Mouse (Mus musculus) hindbrain, postnatal 0 days (tissue): ENCODE data around the gene Rnf44. TPM values are rescaled to one million over a fixed set of nuclear protein-coding genes. Genes with fewer than 3 reads are reported as not detected.

Experiments used
- ATAC-seq: fragments of 200-750 bp; cut with Nextera tagmentation; 2 replicates; pipeline ENCODE4 v1.8.0; 2017; ENCODE audit warnings: mild to moderate bottlenecking, moderate TSS enrichment, moderate library complexity
- DNase-seq: peaks from one replicate; pipeline ENCODE4 v3.0.0-alpha.2; 2015; ENCODE audit warnings: low spot score
- H3K27ac ChIP-seq: fragments of 300-500 bp; sonication (generic); 2 replicates; pipeline ENCODE4 v1.5.1; 2014; ENCODE audit warnings: mild to moderate bottlenecking
- H3K27me3 ChIP-seq: fragments of 300-500 bp; sonication (generic); 2 replicates; pipeline ENCODE4 v1.6.1; 2014; ENCODE audit warnings: low read length, mixed read lengths; ENCODE audit not compliant: insufficient read depth
- H3K36me3 ChIP-seq: fragments of 300-500 bp; sonication (generic); 2 replicates; pipeline ENCODE4 v1.6.1; 2014; ENCODE audit warnings: low read length, mixed read lengths; ENCODE audit not compliant: insufficient read depth
- H3K4me1 ChIP-seq: fragments of 300-500 bp; sonication (generic); 2 replicates; pipeline ENCODE4 v1.6.1; 2014; ENCODE audit warnings: antibody characterized with exemption, low read length, mixed read lengths; ENCODE audit not compliant: insufficient read depth
- H3K4me2 ChIP-seq: fragments of 300-500 bp; sonication (generic); 2 replicates; pipeline ENCODE4 v1.6.1; 2014; ENCODE audit warnings: low read depth, mild to moderate bottlenecking, low read length, moderate library complexity, mixed read lengths
- H3K4me3 ChIP-seq: fragments of 300-500 bp; sonication (generic); 2 replicates; pipeline ENCODE4 v1.5.1; 2014; ENCODE audit warnings: low read length
- H3K9ac ChIP-seq: fragments of 300-500 bp; sonication (generic); replicated peaks from 2 replicates; pipeline ENCODE4 v1.6.1; 2014; ENCODE audit warnings: mild to moderate bottlenecking, low read length, moderate library complexity, mixed read lengths
- H3K9me3 ChIP-seq: fragments of 300-500 bp; sonication (generic); 2 replicates; pipeline ENCODE4 v1.6.1; 2016; ENCODE audit warnings: low read length, mixed read lengths
- CTCF ChIP-seq: IDR thresholded peaks from 2 replicates; pipeline ENCODE4 v1.5.1; 2016; ENCODE audit warnings: antibody characterized with exemption, control low read depth, low read depth
- WGBS: fragments of 180-500 bp; shearing (Covaris S2); extraction: QIAGEN DNeasy Blood & Tissue Kit; methylation state at CpG from one replicate; pipeline ENCODE4 v1.1.7; 2014; 5-methylcytosine and 5-hydroxymethylcytosine counted together
- polyA plus RNA-seq: library from polyadenylated mRNA; unstranded; fragments of >200 nt; fragmentation: Nextera tagmentation; extraction: Ambion mirVana; gene quantifications from 2 replicates; pipeline ENCODE4 v1.2.1, GENCODE M21; 2015
- total RNA-seq: library from RNA; depleted of rRNA; stranded (reverse); fragments of >200 nt; gene quantifications from 2 replicates; pipeline ENCODE4 v1.2.3, GENCODE M21; 2014

Gene Rnf44
- total and polyA plus RNA-seq, 2 experiments from 2014 or later, result 60.1 to 74.8 TPM

DNA sequence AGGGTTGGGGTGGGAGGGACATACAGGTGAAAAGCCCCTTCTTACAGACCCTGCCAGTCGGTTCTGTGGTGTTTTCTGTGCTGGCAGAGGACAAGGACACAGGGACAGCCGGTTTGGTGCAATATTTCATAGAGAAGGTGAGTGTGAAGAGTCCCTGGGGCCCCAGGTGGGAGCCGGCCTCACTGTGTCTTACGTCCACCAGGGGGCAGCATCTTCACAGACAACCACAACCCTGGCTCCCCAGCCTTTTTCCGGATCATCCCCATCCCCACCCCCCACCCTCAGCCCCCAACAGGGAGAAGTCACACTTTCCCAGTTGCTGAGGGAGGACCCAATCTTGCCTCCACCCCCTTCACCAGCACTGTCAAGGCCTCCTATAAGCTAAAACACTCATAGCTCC lies 23.2 kb upstream of the Rnf44 start:
- no peaks in the 10 kb centered on the region; the same call in 1 of the 2 replicates for H3K4me1 ChIP-seq
- no peak overlapping the region for H3K4me2 ChIP-seq
- H3K9ac ChIP-seq, result no peak overlapping the region
- H3K9me3 ChIP-seq, result no peaks in the 10 kb centered on the region
- 0% methylated on average over 5 of the region's 5 CpGs for WGBS
- H3K27ac ChIP-seq, result no peak overlapping the region
- no peak overlapping the region for H3K4me3 ChIP-seq
- peak; percentile 78 for TF ChIP-seq CTCF
- H3K36me3 ChIP-seq, result no peaks in the 10 kb centered on the region
- ATAC-seq (0 out of 2 replicates have a peak, but pooled peaks have one; percentile 58), DNase-seq (peak; percentile 74)
- H3K27me3 ChIP-seq, result no peaks in the 10 kb centered on the region

DNA sequence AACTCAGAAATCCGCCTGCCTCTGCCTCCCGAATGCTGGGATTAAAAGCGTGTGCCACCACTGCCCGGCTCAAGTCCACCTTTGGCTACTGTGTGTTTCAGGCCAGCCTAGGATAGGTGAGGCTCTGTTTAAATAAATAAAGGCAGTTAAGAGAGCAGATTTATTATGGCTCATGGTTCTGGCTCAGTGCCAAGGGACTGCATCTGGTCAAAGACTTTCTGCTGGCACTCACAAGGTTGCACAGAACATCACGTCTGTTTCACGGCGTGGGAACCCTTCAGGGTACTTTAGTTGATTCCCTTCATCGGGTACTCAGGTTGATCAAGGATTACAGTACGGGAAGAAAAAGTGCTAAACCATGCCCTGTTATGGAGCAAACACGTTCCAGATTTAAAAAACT lies 21.3 kb upstream of the Rnf44 start:
- Histone ChIP-seq H3K36me3 (no peaks in the 10 kb centered on the region), H3K27ac (no peak overlapping the region), H3K4me1 (no peaks in the 10 kb centered on the region; the same call in 1 of the 2 replicates), H3K4me2 (no peak overlapping the region), H3K4me3 (no peak overlapping the region), H3K9ac (no peak overlapping the region), H3K9me3 (no peaks in the 10 kb centered on the region), H3K27me3 (no peaks in the 10 kb centered on the region)
- 65% methylated on average over 10 of the region's 10 CpGs for WGBS
- DNase-seq (peak; percentile 54), ATAC-seq (no peak)
- TF ChIP-seq CTCF, result no peak

DNA sequence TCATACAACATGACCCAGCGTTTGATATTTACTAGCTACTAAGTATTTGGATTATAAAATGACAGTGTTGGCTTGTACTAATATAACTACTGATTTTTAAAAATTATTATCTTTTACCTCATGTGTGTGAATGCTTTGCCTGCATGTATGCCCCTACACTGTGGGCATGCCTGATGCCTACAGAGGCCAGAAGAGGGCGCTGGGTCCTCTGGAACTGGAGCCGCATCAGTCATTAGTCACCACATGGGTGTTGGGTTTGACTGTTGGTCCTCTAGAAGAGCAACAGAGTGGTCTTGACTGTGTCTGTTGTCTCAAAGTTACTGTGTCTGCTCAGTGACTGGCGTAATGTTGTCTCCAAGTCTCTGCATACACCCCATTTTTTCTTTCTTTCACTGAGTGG lies 20.7 kb upstream of the Rnf44 start:
- no peak for DNase-seq
- Histone ChIP-seq H3K9me3 (no peaks in the 10 kb centered on the region), H3K4me3 (no peak overlapping the region), H3K27me3 (no peaks in the 10 kb centered on the region), H3K36me3 (no peaks in the 10 kb centered on the region), H3K27ac (no peak overlapping the region), H3K4me1 (no peaks in the 10 kb centered on the region; the same call in 1 of the 2 replicates), H3K9ac (no peak overlapping the region), H3K4me2 (no peak overlapping the region)
- 43% methylated on average over 4 of the region's 4 CpGs for WGBS
- peak; percentile 58 for TF ChIP-seq CTCF
- ATAC-seq, result no peak

DNA sequence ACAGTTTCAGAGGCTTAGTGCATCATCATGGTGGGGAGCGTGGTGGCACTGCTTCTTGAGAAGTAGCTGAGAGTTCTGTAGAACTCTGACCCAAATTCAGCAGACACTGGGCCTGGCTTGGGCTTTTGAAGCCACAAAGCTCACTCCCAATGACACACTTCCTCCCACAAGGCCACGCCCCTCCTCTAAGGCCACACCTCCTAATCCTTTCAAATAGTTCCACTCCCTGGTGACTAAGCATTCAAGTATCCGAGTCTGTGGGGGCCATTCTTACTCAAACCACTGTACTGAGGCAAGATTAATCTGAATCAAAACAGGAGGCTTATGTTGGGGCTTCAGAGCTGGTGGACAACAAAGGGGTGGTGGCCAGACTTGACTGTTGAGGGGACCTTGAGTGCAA lies 17.2 kb upstream of the Rnf44 start:
- Histone ChIP-seq H3K27me3 (no peaks in the 10 kb centered on the region), H3K27ac (no peak overlapping the region), H3K36me3 (no peaks in the 10 kb centered on the region), H3K4me2 (no peak overlapping the region), H3K9ac (no peak overlapping the region), H3K9me3 (no peaks in the 10 kb centered on the region), H3K4me3 (no peak overlapping the region), H3K4me1 (no peaks in the 10 kb centered on the region)
- 80% methylated on average over 3 of the region's 3 CpGs for WGBS
- DNase-seq, result no peak
- TF ChIP-seq CTCF, result no peak
- ATAC-seq, result no peak

DNA sequence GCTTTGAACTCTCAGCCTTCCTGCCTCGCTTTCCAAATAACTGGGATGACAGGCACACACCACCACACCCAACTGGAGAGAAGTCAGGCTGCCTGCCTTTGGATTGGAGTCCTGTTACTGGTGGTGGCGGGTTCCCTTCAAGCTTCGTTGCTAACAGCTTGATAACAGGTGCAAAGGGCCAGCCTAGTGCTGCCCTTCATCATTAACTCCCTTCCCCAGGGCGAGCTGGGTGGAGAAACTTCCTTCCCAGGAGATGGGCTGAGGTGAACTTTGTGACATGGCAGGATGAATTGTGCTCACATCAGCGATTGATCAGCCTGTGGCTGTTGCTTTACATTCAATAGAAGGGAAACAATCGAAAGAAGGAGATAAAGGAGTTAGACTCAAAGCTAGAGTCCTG lies 11.2 kb upstream of the Rnf44 start:
- H3K9ac ChIP-seq, result no peak overlapping the region
- DNase-seq (no peak), ATAC-seq (no peak)
- no peak for TF ChIP-seq CTCF
- 57% methylated on average over 6 of the region's 6 CpGs for WGBS
- no peaks in the 10 kb centered on the region for H3K4me1 ChIP-seq
- no peaks in the 10 kb centered on the region for H3K36me3 ChIP-seq
- no peak overlapping the region for H3K27ac ChIP-seq
- no peaks in the 10 kb centered on the region for H3K27me3 ChIP-seq
- H3K9me3 ChIP-seq, result no peaks in the 10 kb centered on the region
- no peak overlapping the region for H3K4me3 ChIP-seq
- H3K4me2 ChIP-seq, result no peak overlapping the region

DNA sequence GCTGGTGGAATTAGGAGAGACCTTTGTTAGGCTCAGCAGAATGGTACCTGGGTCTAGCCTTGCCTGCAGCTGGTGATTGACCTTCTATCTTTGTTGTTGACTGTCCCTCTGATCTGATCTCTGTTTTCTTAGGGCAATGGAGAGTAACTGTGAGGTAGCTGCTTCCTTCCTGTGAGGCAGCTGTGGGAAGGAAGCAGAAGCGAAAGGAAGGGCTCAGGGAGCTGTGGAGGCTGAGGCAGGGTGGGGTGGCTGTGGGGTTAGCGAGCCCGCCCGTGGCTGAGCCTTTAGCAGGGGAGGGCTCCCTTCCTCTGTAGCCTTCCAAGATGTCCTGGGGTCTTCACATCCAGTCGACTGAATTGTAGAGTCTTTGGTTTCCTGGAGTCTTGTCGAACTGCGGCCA lies 8.8 kb upstream of the Rnf44 start:
- 55% methylated on average over 7 of the region's 7 CpGs for WGBS

DNA sequence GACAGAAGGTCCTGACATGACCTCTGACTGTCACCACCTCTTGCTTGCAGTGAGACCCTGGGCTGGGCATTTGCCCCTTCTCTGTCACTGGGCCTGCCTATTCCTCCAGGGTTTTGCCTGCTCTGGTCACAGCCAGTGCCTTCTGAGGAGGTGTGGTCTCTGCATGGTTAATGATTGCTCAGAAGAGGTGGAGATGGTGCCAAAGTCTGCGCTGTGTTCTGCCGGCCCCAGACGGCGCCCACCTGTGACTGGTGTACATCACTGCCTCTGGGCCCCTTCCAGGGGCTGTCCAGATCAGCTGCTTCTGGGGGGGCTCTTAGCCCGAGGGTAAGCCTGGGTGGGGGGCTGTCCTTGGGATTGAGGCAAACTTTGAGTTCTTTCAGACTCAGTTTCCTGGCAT lies 7.5 kb upstream of the Rnf44 start, which contains the start of gene Cdhr2:
Gene Cdhr2 (plus strand): TSS at position 219 of the 400 bp plus-strand sequence.
- no peak within 1 kb of the TSS for H3K4me2 ChIP-seq
- H3K27me3 ChIP-seq, result no peaks in the 10 kb centered on the region
- no peaks in the 10 kb centered on the region for H3K9me3 ChIP-seq
- no peak within 1 kb of the TSS for H3K27ac ChIP-seq
- no peak within 1 kb of the TSS for H3K9ac ChIP-seq
- 58% methylated on average over 5 of the region's 5 CpGs for WGBS
- ATAC-seq (no peak), DNase-seq (no peak)
- H3K36me3 ChIP-seq, result no peaks in the 10 kb centered on the region
- no peak for TF ChIP-seq CTCF
- no peak within 1 kb of the TSS for H3K4me3 ChIP-seq
- no peaks in the 10 kb centered on the region for H3K4me1 ChIP-seq

More for the DNA sequence above, 8.8 kb upstream of the Rnf44 start:
- Histone ChIP-seq H3K36me3 (no peaks in the 10 kb centered on the region), H3K27me3 (no peaks in the 10 kb centered on the region), H3K9me3 (no peaks in the 10 kb centered on the region), H3K4me1 (no peaks in the 10 kb centered on the region), H3K4me2 (no peak overlapping the region), H3K4me3 (no peak overlapping the region), H3K9ac (no peak overlapping the region), H3K27ac (no peak overlapping the region)
- DNase-seq (no peak), ATAC-seq (no peak)
- TF ChIP-seq CTCF, result no peak
